ENCODE assay signal across 9 mouse cellular contexts in the genomic region with DNA sequence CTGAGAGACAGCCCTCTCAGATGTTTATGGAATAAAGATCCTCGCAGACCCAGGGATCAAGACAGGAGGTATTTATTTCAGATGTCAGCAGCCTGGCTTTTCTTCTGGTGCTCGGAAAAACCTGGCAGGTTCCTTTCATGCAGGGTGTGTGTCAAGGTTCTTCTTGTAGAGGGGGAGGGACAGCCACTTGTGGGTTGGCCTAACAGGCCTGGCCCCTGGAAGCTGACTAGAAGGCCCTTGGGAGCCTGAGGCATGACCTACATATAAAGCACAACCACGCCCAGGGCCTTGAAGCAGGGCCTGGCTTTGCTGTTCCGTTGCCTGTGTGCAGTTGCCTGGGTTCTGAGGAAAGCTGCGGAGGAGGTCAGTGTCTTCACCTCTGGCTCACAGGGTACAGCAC. TPM values are rescaled to one million over a fixed set of nuclear protein-coding genes. Genes with fewer than 3 reads are reported as not detected.
DNase-seq lines count a peak whose midpoint lies in the region; ATAC-seq lines count a peak whose summit lies in the region.
"Had no signal": no experiment of that assay in that cellular context is flagged by ENCODE, and none has a peak within 500 bp of the region (broad histone marks: within the 10 kb centered on the region; RNA-seq: fewer than 3 reads in every experiment).

No protein-coding gene starts in this region.

- 77% methylated on average over 5 of the region's 5 CpGs for WGBS in hindbrain, embryonic 13.5 days
- 70% methylated on average over 5 of the region's 5 CpGs for WGBS in hindbrain, embryonic 11.5 days
- 36% methylated on average over 5 of the region's 5 CpGs for WGBS in intestine, embryonic 14.5 days
- WGBS in kidney, embryonic 15.5 days: 61% methylated on average over 5 of the region's 5 CpGs

- H3K4me3 ChIP-seq in hindbrain, embryonic 13.5 days: no peak overlapping the region
- no peak overlapping the region for H3K4me3 ChIP-seq in hindbrain, embryonic 11.5 days (ENCODE audit: low read depth, low read length)
- peak overlapping the region; percentile 17; the same call in 1 of the 2 replicates for H3K4me3 ChIP-seq in brown adipose tissue, adult 24 weeks (ENCODE audit: insufficient read depth, low read depth, low read length)
- no peak overlapping the region for H3K4me3 ChIP-seq in intestine, embryonic 14.5 days (ENCODE audit: low read depth, low read length)
- no peak overlapping the region for H3K4me3 ChIP-seq in kidney, embryonic 15.5 days (replicated peaks)

- no peaks in the 10 kb centered on the region for H3K36me3 ChIP-seq in hindbrain, embryonic 13.5 days
- H3K36me3 ChIP-seq in hindbrain, embryonic 11.5 days (ENCODE audit: control insufficient read depth, insufficient read depth, low read length): no peaks in the 10 kb centered on the region
- no peaks in the 10 kb centered on the region for H3K36me3 ChIP-seq in intestine, embryonic 14.5 days (ENCODE audit: control insufficient read depth, insufficient read depth, low read length)
- H3K36me3 ChIP-seq in kidney, embryonic 15.5 days: no peaks in the 10 kb centered on the region

- no peak for ATAC-seq in hindbrain, embryonic 13.5 days (ENCODE audit: low FRiP score)
- ATAC-seq in hindbrain, embryonic 11.5 days (ENCODE audit: low FRiP score): no peak
- 0 out of 2 replicates have a peak, but pooled peaks have one; percentile 25 for ATAC-seq in intestine, embryonic 14.5 days (replicated peaks; ENCODE audit: low FRiP score, low TSS enrichment, low read depth)
- ATAC-seq in kidney, embryonic 15.5 days (replicated peaks; ENCODE audit: low FRiP score): no peak

- no peak for DNase-seq in hindbrain, embryonic 11.5 days (ENCODE audit: low spot score)
- DNase-seq in intestine, embryonic 14.5 days (ENCODE audit: low spot score): peak; percentile 61
- DNase-seq in skeletal muscle tissue, adult 2 months (ENCODE audit: low read depth, low spot score): peak; percentile 74
- no peak for DNase-seq in T-cell, adult 2 months (ENCODE audit: low spot score)
- no peak for DNase-seq in urinary bladder, adult 2 months (ENCODE audit: low spot score)
- DNase-seq: kidney, postnatal 10 days had no signal

- H3K27ac ChIP-seq in hindbrain, embryonic 13.5 days: no peak overlapping the region
- no peak overlapping the region for H3K27ac ChIP-seq in hindbrain, embryonic 11.5 days (ENCODE audit: low read depth, low read length)
- H3K27ac ChIP-seq in brown adipose tissue, adult 24 weeks (replicated peaks; ENCODE audit: low read depth, low read length): peak overlapping the region; percentile 68
- peak overlapping the region; percentile 72 for H3K27ac ChIP-seq in intestine, embryonic 14.5 days (ENCODE audit: low read depth)
- no peak overlapping the region for H3K27ac ChIP-seq in kidney, embryonic 15.5 days

- no peak overlapping the region for H3K4me2 ChIP-seq in hindbrain, embryonic 13.5 days
- H3K4me2 ChIP-seq in hindbrain, embryonic 11.5 days (replicated peaks; ENCODE audit: low read depth, low read length): no peak overlapping the region
- no peak overlapping the region for H3K4me2 ChIP-seq in intestine, embryonic 14.5 days (ENCODE audit: low read length)
- no peak overlapping the region for H3K4me2 ChIP-seq in kidney, embryonic 15.5 days

- H3K27me3 ChIP-seq in hindbrain, embryonic 13.5 days: 0 out of 2 replicates have a peak, but pooled peaks cover 11% of the 10 kb centered on the region
- H3K27me3 ChIP-seq in hindbrain, embryonic 11.5 days (ENCODE audit: control insufficient read depth, insufficient read depth, low read length): no peaks in the 10 kb centered on the region
- no peaks in the 10 kb centered on the region for H3K27me3 ChIP-seq in intestine, embryonic 14.5 days (replicated peaks; ENCODE audit: control insufficient read depth, insufficient read depth, low read length)
- H3K27me3 ChIP-seq in kidney, embryonic 15.5 days: peaks cover 36% of the 10 kb centered on the region

- 0 out of 2 replicates have a peak overlapping the region, but pooled peaks have one; percentile 3 for H3K9ac ChIP-seq in hindbrain, embryonic 13.5 days
- H3K9ac ChIP-seq in hindbrain, embryonic 11.5 days (ENCODE audit: low read depth, low read length): no peak overlapping the region
- no peak overlapping the region for H3K9ac ChIP-seq in intestine, embryonic 14.5 days (ENCODE audit: low read length)
- H3K9ac ChIP-seq in kidney, embryonic 15.5 days: no peak overlapping the region

- H3K4me1 ChIP-seq in hindbrain, embryonic 13.5 days (replicated peaks): 0 out of 2 replicates have a peak, but pooled peaks cover 8% of the 10 kb centered on the region
- H3K4me1 ChIP-seq in hindbrain, embryonic 11.5 days (replicated peaks; ENCODE audit: control insufficient read depth, insufficient read depth, low read length): no peaks in the 10 kb centered on the region
- H3K4me1 ChIP-seq in brown adipose tissue, adult 24 weeks (ENCODE audit: control insufficient read depth, insufficient read depth, insufficient read length, low read length): no peaks in the 10 kb centered on the region
- peaks cover 25% of the 10 kb centered on the region for H3K4me1 ChIP-seq in intestine, embryonic 14.5 days (replicated peaks; ENCODE audit: control insufficient read depth, insufficient read depth, low read length)
- H3K4me1 ChIP-seq in kidney, embryonic 15.5 days: peaks cover 9% of the 10 kb centered on the region; the same call in 1 of the 2 replicates

- H3K9me3 ChIP-seq in hindbrain, embryonic 13.5 days: no peaks in the 10 kb centered on the region
- no peaks in the 10 kb centered on the region for H3K9me3 ChIP-seq in hindbrain, embryonic 11.5 days (ENCODE audit: control insufficient read depth, low read length)
- no peaks in the 10 kb centered on the region for H3K9me3 ChIP-seq in intestine, embryonic 14.5 days (ENCODE audit: control insufficient read depth, low read length)
- no peaks in the 10 kb centered on the region for H3K9me3 ChIP-seq in kidney, embryonic 15.5 days (replicated peaks)

RNA-seq across cellular contexts. Expression of a gene that starts 16.7 kb away (rescaled TPM):
- polyA plus RNA-seq in hindbrain, embryonic 13.5 days (2015; fragmentation: Nextera tagmentation; extraction: Ambion mirVana): 135 and 150 TPM in 2 replicates
- 273 and 276 TPM in 2 replicates for polyA plus RNA-seq in hindbrain, embryonic 11.5 days (2014; fragmentation: Nextera tagmentation; extraction: Ambion mirVana)
- polyA plus RNA-seq in brown adipose tissue, adult 24 weeks (2012; ENCODE audit: insufficient read depth, insufficient read length, missing spikeins): 78.9 and 99.3 TPM in 2 replicates
- polyA plus RNA-seq in intestine, embryonic 14.5 days (2014; fragmentation: Nextera tagmentation; extraction: Ambion mirVana): 290 and 294 TPM in 2 replicates
- polyA plus RNA-seq in kidney, embryonic 15.5 days (2015; fragmentation: Nextera tagmentation; extraction: Ambion mirVana): 250 and 266 TPM in 2 replicates
- polyA plus RNA-seq in urinary bladder, adult 2 months (2012; rRNA removed): 49.6 and 57.6 TPM in 2 replicates

RNA-seq across cellular contexts. Expression of a gene that starts 17.1 kb away (rescaled TPM):
- 1,116 and 1,159 TPM in 2 replicates for polyA plus RNA-seq in hindbrain, embryonic 13.5 days (2015; fragmentation: Nextera tagmentation; extraction: Ambion mirVana)
- polyA plus RNA-seq in hindbrain, embryonic 11.5 days (2014; fragmentation: Nextera tagmentation; extraction: Ambion mirVana): 977 and 997 TPM in 2 replicates
- polyA plus RNA-seq in brown adipose tissue, adult 24 weeks (2012; ENCODE audit: insufficient read depth, insufficient read length, missing spikeins): 3,967 and 4,844 TPM in 2 replicates
- 1,269 and 1,281 TPM in 2 replicates for polyA plus RNA-seq in intestine, embryonic 14.5 days (2014; fragmentation: Nextera tagmentation; extraction: Ambion mirVana)
- polyA plus RNA-seq in kidney, embryonic 15.5 days (2015; fragmentation: Nextera tagmentation; extraction: Ambion mirVana): 1,138 and 1,220 TPM in 2 replicates
- 1,248 and 1,469 TPM in 2 replicates for polyA plus RNA-seq in urinary bladder, adult 2 months (2012; rRNA removed)

RNA-seq across cellular contexts. Expression of a gene that starts 17.2 kb away (rescaled TPM):
- polyA plus RNA-seq in hindbrain, embryonic 13.5 days (2015; fragmentation: Nextera tagmentation; extraction: Ambion mirVana): 5.2 and 6.0 TPM in 2 replicates
- polyA plus RNA-seq in hindbrain, embryonic 11.5 days (2014; fragmentation: Nextera tagmentation; extraction: Ambion mirVana): 2.6 and 3.1 TPM in 2 replicates
- polyA plus RNA-seq in brown adipose tissue, adult 24 weeks (2012; ENCODE audit: insufficient read depth, insufficient read length, missing spikeins): not detected in 2 replicates
- polyA plus RNA-seq in intestine, embryonic 14.5 days (2014; fragmentation: Nextera tagmentation; extraction: Ambion mirVana): 0.62 and 1.7 TPM in 2 replicates
- polyA plus RNA-seq in kidney, embryonic 15.5 days (2015; fragmentation: Nextera tagmentation; extraction: Ambion mirVana): 2.8 and 3.0 TPM in 2 replicates
- polyA plus RNA-seq in urinary bladder, adult 2 months (2012; rRNA removed): 0.12 and 0.23 TPM in 2 replicates

RNA-seq across cellular contexts. Expression of a gene that starts 37.7 kb away (rescaled TPM):
- 8.9 and 11.0 TPM in 2 replicates for polyA plus RNA-seq in hindbrain, embryonic 13.5 days (2015; fragmentation: Nextera tagmentation; extraction: Ambion mirVana)
- 2.4 and 3.7 TPM in 2 replicates for polyA plus RNA-seq in hindbrain, embryonic 11.5 days (2014; fragmentation: Nextera tagmentation; extraction: Ambion mirVana)
- polyA plus RNA-seq in brown adipose tissue, adult 24 weeks (2012; ENCODE audit: insufficient read depth, insufficient read length, missing spikeins): 49.2 and 62.6 TPM in 2 replicates
- polyA plus RNA-seq in intestine, embryonic 14.5 days (2014; fragmentation: Nextera tagmentation; extraction: Ambion mirVana): 1.6 and 2.8 TPM in 2 replicates
- 3.0 and 4.0 TPM in 2 replicates for polyA plus RNA-seq in kidney, embryonic 15.5 days (2015; fragmentation: Nextera tagmentation; extraction: Ambion mirVana)
- 8.9 and 10.3 TPM in 2 replicates for polyA plus RNA-seq in urinary bladder, adult 2 months (2012; rRNA removed)

RNA-seq across cellular contexts. Expression of a gene that starts 51.1 kb away (rescaled TPM):
- 4.2 and 5.9 TPM in 2 replicates for polyA plus RNA-seq in hindbrain, embryonic 13.5 days (2015; fragmentation: Nextera tagmentation; extraction: Ambion mirVana)
- 3.6 and 3.9 TPM in 2 replicates for polyA plus RNA-seq in hindbrain, embryonic 11.5 days (2014; fragmentation: Nextera tagmentation; extraction: Ambion mirVana)
- 2.3 and 4.2 TPM in 2 replicates for polyA plus RNA-seq in brown adipose tissue, adult 24 weeks (2012; ENCODE audit: insufficient read depth, insufficient read length, missing spikeins)
- 26.9 and 32.2 TPM in 2 replicates for polyA plus RNA-seq in intestine, embryonic 14.5 days (2014; fragmentation: Nextera tagmentation; extraction: Ambion mirVana)
- polyA plus RNA-seq in kidney, embryonic 15.5 days (2015; fragmentation: Nextera tagmentation; extraction: Ambion mirVana): 9.6 and 11.5 TPM in 2 replicates
- 12.4 and 18.2 TPM in 2 replicates for polyA plus RNA-seq in urinary bladder, adult 2 months (2012; rRNA removed)

Comparison
In these comparisons a context has a peak if more than half of its experiments do, and no peak if none do; other contexts are left out.
1. H3K27ac ChIP-seq: peak in brown adipose tissue, adult 24 weeks (single experiment) and intestine, embryonic 14.5 days (single experiment); none in hindbrain, embryonic 13.5 days (single experiment), hindbrain, embryonic 11.5 days (single experiment) and kidney, embryonic 15.5 days (single experiment).
2. DNase-seq: peak in intestine, embryonic 14.5 days (single experiment) and skeletal muscle tissue, adult 2 months (single experiment); none in hindbrain, embryonic 11.5 days (single experiment), T-cell, adult 2 months (single experiment) and urinary bladder, adult 2 months (single experiment).